Mouse (Mus musculus) liver, embryonic 16.5 days (tissue): ENCODE measurements around the gene Fry. TPM values are rescaled to one million over a fixed set of nuclear protein-coding genes. Genes with fewer than 3 reads are reported as not detected.

Experiments used
- polyA plus RNA-seq: library from polyadenylated mRNA; unstranded; fragments of >200 nt; fragmentation: Nextera tagmentation; extraction: Ambion mirVana; gene quantifications from 2 replicates; pipeline ENCODE4 v1.2.1, GENCODE M21; 2015

Fry gene
- polyA plus RNA-seq, 1 experiment from 2014 or later: 2.7 TPM

Other genes starting within 250 kb of the Fry start
- not detected in 2 replicates for gene Rxfp2, start 100.0 kb upstream of the Fry start, polyA plus RNA-seq